Mouse (Mus musculus): ENCODE measurements at regions not wholly inside any gene's neighbourhood (a gene's known extent, or its start where the extent isn't known, plus 50 kb on each side); places are given as distances from the start of the nearest gene placed in this dataset.

GRCm38 (mm10) chr16:97234321-97234720 lies 63.8 kb upstream of the Dscam start:
- DNase-seq (ENCODE audit: low spot score in 2 of 2), result no peak

- DNase-seq (ENCODE audit: low spot score in 2 of 2), result no peak
Observed at GRCm38 (mm10) chr16:97239626-97240025, 69.1 kb upstream of the Dscam start.

- no peak for DNase-seq (ENCODE audit: low spot score in 2 of 2)
Observed at GRCm38 (mm10) chr16:97240085-97240484, 69.5 kb upstream of the Dscam start.

GRCm38 (mm10) chr16:97240859-97241360 lies 70.4 kb upstream of the Dscam start:
- no peak for DNase-seq (ENCODE audit: low spot score in 2 of 2)

GRCm38 (mm10) chr16:97241639-97242038 lies 71.1 kb upstream of the Dscam start:
- DNase-seq (ENCODE audit: low spot score in 2 of 2), result no peak

- no peak for DNase-seq (ENCODE audit: low spot score in 2 of 2)
Observed at GRCm38 (mm10) chr16:97250488-97250887, 79.9 kb upstream of the Dscam start.

- no peak for DNase-seq (ENCODE audit: low spot score in 2 of 2)
Observed at GRCm38 (mm10) chr16:97252551-97252950, 82.0 kb upstream of the Dscam start.

GRCm38 (mm10) chr16:97252997-97253635 lies 82.6 kb upstream of the Dscam start:
- DNase-seq (ENCODE audit: low spot score in 2 of 2), result peak; percentile 16 to 27

- no peak for DNase-seq (ENCODE audit: low spot score in 2 of 2)
Observed at GRCm38 (mm10) chr16:97258821-97259220, 88.3 kb upstream of the Dscam start.

- DNase-seq (ENCODE audit: low spot score in 2 of 2), result no peak
Observed at GRCm38 (mm10) chr16:97263451-97263850, 92.9 kb upstream of the Dscam start.

GRCm38 (mm10) chr16:97270417-97271133 lies 86.0 kb upstream of the Bace2 start:
- no peak for DNase-seq (ENCODE audit: low spot score in 2 of 2)

GRCm38 (mm10) chr16:97271264-97271663 lies 85.3 kb upstream of the Bace2 start:
- no peak for DNase-seq (ENCODE audit: low spot score in 2 of 2)

GRCm38 (mm10) chr16:97272035-97272631 lies 84.4 kb upstream of the Bace2 start:
- peak; percentile 64 to 69 for DNase-seq (ENCODE audit: low spot score in 2 of 2)

GRCm38 (mm10) chr16:97278913-97279312 lies 77.6 kb upstream of the Bace2 start:
- DNase-seq (ENCODE audit: low spot score in 2 of 2), result no peak

- DNase-seq (ENCODE audit: low spot score in 2 of 2), result no peak
Observed at GRCm38 (mm10) chr16:97281615-97282110, 74.9 kb upstream of the Bace2 start.

GRCm38 (mm10) chr16:97282943-97283342 lies 73.6 kb upstream of the Bace2 start:
- DNase-seq (ENCODE audit: low spot score in 2 of 2), result no peak

GRCm38 (mm10) chr16:97285886-97286447 lies 70.6 kb upstream of the Bace2 start:
- peak; percentile 39 to 50 for DNase-seq (ENCODE audit: low spot score in 2 of 2)

- DNase-seq (ENCODE audit: low spot score in 2 of 2), result peak; percentile 69 to 70
Observed at GRCm38 (mm10) chr16:97286717-97287116, 69.8 kb upstream of the Bace2 start.

- peak; percentile 60 to 77 for DNase-seq (ENCODE audit: low spot score in 2 of 2)
Observed at GRCm38 (mm10) chr16:97288634-97289033, 67.9 kb upstream of the Bace2 start.

GRCm38 (mm10) chr16:97292484-97293048 lies 64.0 kb upstream of the Bace2 start:
- no peak for DNase-seq (ENCODE audit: low spot score in 2 of 2)

GRCm38 (mm10) chr16:97293273-97293672 lies 63.3 kb upstream of the Bace2 start:
- DNase-seq (ENCODE audit: low spot score in 2 of 2), result peak; percentile 50 to 51

- DNase-seq (ENCODE audit: low spot score in 2 of 2), result no peak
Observed at GRCm38 (mm10) chr16:97297140-97297539, 59.4 kb upstream of the Bace2 start.
